In the genomic region with DNA sequence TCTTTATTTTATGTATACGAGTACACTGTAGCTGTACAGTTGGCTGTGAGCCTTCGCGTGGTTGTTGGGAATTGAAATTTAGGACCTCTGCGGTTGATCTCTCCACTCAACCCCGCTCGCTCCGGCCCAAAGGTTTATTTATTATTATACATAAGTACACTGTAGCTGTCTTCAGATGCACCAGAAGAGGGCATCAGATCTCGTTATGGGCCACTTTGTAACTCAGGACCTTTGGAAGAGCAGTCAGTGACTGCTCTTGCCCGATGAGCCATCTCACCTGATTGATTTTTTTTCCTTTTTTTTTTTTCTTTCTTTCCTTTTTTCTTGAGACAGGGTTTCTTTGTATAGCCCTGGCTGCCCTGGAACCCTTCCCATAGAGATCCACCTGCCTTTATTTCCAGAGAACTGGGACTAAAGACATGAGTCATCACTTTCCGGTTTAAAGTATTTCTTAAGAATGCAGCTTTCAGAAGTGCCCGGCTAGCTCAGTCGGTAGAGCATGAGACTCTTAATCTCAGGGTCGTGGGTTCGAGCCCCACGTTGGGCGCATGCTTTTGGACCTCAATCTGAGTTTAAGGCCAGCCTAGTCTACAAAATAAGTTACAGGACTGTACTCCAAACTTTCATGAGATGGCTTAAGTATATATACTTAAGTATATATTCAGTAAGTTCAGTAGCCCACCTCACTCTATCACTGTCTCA, we compare ENCODE assay signal across 8 mouse cellular contexts. TPM values are rescaled to one million over a fixed set of nuclear protein-coding genes. Genes with fewer than 3 reads are reported as not detected.
DNase-seq lines count a peak whose midpoint lies in the region; ATAC-seq and TF ChIP-seq lines count a peak whose summit lies in the region.

No protein-coding gene starts in this region.

- TF ChIP-seq CTCF in ES-Bruce4 (IDR thresholded peaks at IDR 0.05; ENCODE audit: low read depth, low read length), result no peak

- peak overlapping the region; percentile 37 for H3K4me2 ChIP-seq in stomach, embryonic 16.5 days (ENCODE audit: low read depth, low read length)

- ATAC-seq in hematopoietic stem cell, adult 5-6 weeks (replicated peaks in 1 of 2; ENCODE audit: insufficient read depth in 1 of 2, low FRiP score in 2 of 2, low TSS enrichment in 1 of 2, low read depth in 1 of 2, poor library complexity in 2 of 2, severe bottlenecking in 2 of 2), result peak; percentile 24 to 50; a peak in 2 of 4 replicates
- ATAC-seq in stomach, embryonic 16.5 days (ENCODE audit: insufficient read depth, low FRiP score), result peak; percentile 42

- H3K9ac ChIP-seq in ES-Bruce4 (ENCODE audit: low read depth, poor library complexity, severe bottlenecking), result 0 out of 2 replicates have a peak overlapping the region, but pooled peaks have one; percentile 25
- H3K9ac ChIP-seq in stomach, embryonic 16.5 days (ENCODE audit: low read length), result no peak overlapping the region

- TF ChIP-seq POLR2A in ES-Bruce4 (IDR thresholded peaks at IDR 0.05; ENCODE audit: insufficient read depth, low read length), result no peak

- TF ChIP-seq EP300 in ES-Bruce4 (IDR thresholded peaks at IDR 0.05; ENCODE audit: insufficient read depth, low read depth, low read length), result no peak

- 0 out of 2 replicates have a peak overlapping the region, but pooled peaks have one; percentile 10 for H3K27ac ChIP-seq in ES-Bruce4 (ENCODE audit: insufficient read depth, low read length)
- no peak overlapping the region for H3K27ac ChIP-seq in stomach, embryonic 16.5 days (ENCODE audit: low read length)

- peak; percentile 7 for DNase-seq in kidney, adult 11 months
- DNase-seq in kidney, adult 18-20 months, result no peak
- DNase-seq in c-Kit-positive CD71-negative TER-119-negative erythroid progenitor cells, embryonic 14.5 days (ENCODE audit: low read depth), result peak; percentile 54
- DNase-seq in liver, result peak; percentile 86
- no peak for DNase-seq in urinary bladder, postnatal 36 days (ENCODE audit: low spot score in 2 of 2)

- H3K36me3 ChIP-seq in ES-Bruce4 (ENCODE audit: control insufficient read depth, insufficient read depth, low read length, poor library complexity, severe bottlenecking), result no peaks in the 10 kb centered on the region
- H3K36me3 ChIP-seq in stomach, embryonic 16.5 days (ENCODE audit: control insufficient read depth, insufficient read depth, low read length), result no peaks in the 10 kb centered on the region

- no peaks in the 10 kb centered on the region for H3K27me3 ChIP-seq in ES-Bruce4 (ENCODE audit: control insufficient read depth, insufficient read depth, low read length, poor library complexity, severe bottlenecking)
- peaks cover 9% of the 10 kb centered on the region for H3K27me3 ChIP-seq in stomach, embryonic 16.5 days (ENCODE audit: control insufficient read depth, insufficient read depth, low read length)

- peak overlapping the region; percentile 44 for H3K4me3 ChIP-seq in ES-Bruce4 (ENCODE audit: low read depth, low read length)
- H3K4me3 ChIP-seq in stomach, embryonic 16.5 days (replicated peaks; ENCODE audit: low read length), result peak overlapping the region; percentile 28

- H3K4me1 ChIP-seq in ES-Bruce4 (ENCODE audit: control insufficient read depth, insufficient read depth, low read length), result peaks cover 2% of the 10 kb centered on the region
- peaks cover 3% of the 10 kb centered on the region; the same call in 1 of the 2 replicates for H3K4me1 ChIP-seq in stomach, embryonic 16.5 days (ENCODE audit: control insufficient read depth, insufficient read depth, low read length)

- 9% methylated on average over 16 of the region's 16 CpGs for whole genome bisulfite sequencing in stomach, embryonic 16.5 days

- H3K9me3 ChIP-seq in ES-Bruce4 (replicated peaks; ENCODE audit: control insufficient read depth, insufficient read depth, low read length, poor library complexity, severe bottlenecking), result no peaks in the 10 kb centered on the region
- H3K9me3 ChIP-seq in stomach, embryonic 16.5 days (replicated peaks; ENCODE audit: control insufficient read depth, low read length), result no peaks in the 10 kb centered on the region

RNA-seq across cellular contexts. Expression of gene BC107364, which starts 24.2 kb away (rescaled TPM):
- 4.6 TPM in 2 replicates for polyA plus RNA-seq in ES-Bruce4 (2011; ENCODE audit: insufficient read depth, insufficient read length, low read depth, missing spikeins)
- not detected in 2 replicates for total RNA-seq in hematopoietic stem cell, adult 5-6 weeks (2017)
- 0.17 and 0.29 TPM in 2 replicates for polyA plus RNA-seq in stomach, embryonic 16.5 days (2015; fragmentation: Nextera tagmentation; extraction: Ambion mirVana)

Comparison
In these comparisons a context has a peak if more than half of its experiments do, and no peak if none do; other contexts are left out.
1. DNase-seq: peak in kidney, adult 11 months (single experiment), c-Kit-positive CD71-negative TER-119-negative erythroid progenitor cells, embryonic 14.5 days (single experiment) and liver (single experiment); none in kidney, adult 18-20 months (single experiment) and urinary bladder, postnatal 36 days (0 of 2).